ENCODE assay signal across 13 mouse cellular contexts in genomic region chr2:6450544-6450943, GRCm38 (mm10).
DNase-seq lines count a peak whose midpoint lies in the region; ATAC-seq and TF ChIP-seq lines count a peak whose summit lies in the region.
"Had no signal": no experiment of that assay in that cellular context is flagged by ENCODE, and none has a peak within 500 bp of the region (broad histone marks: within the 10 kb centered on the region; RNA-seq: fewer than 3 reads in every experiment).

No protein-coding gene starts in this region.

- no peaks in the 10 kb centered on the region for H3K27me3 ChIP-seq in forebrain, embryonic 13.5 days
- H3K27me3 ChIP-seq in forebrain, embryonic 11.5 days (ENCODE audit: control insufficient read depth, insufficient read depth, low read length), result no peaks in the 10 kb centered on the region
- no peaks in the 10 kb centered on the region for H3K27me3 ChIP-seq in midbrain, postnatal 0 days (ENCODE audit: insufficient read depth, low read length)
- no peaks in the 10 kb centered on the region for H3K27me3 ChIP-seq in midbrain, embryonic 13.5 days
- H3K27me3 ChIP-seq in hindbrain, postnatal 0 days (ENCODE audit: insufficient read depth, low read length), result no peaks in the 10 kb centered on the region
- H3K27me3 ChIP-seq: liver, embryonic 13.5 days had no signal

- TF ChIP-seq CTCF in midbrain, postnatal 0 days (IDR thresholded peaks at IDR 0.05), result no peak
- TF ChIP-seq CTCF in hindbrain, postnatal 0 days (IDR thresholded peaks at IDR 0.05; ENCODE audit: low read depth), result no peak

- no peak for DNase-seq in forebrain, embryonic 11.5 days (ENCODE audit: low spot score)
- peak; percentile 74 for DNase-seq in midbrain, postnatal 0 days (ENCODE audit: low spot score)
- DNase-seq in cerebellum, postnatal 14 days, result peak; percentile 90 to 96
- DNase-seq in hindbrain, postnatal 0 days (ENCODE audit: low spot score), result peak; percentile 67
- no peak for DNase-seq in urinary bladder, postnatal 25 days (ENCODE audit: low spot score)
- DNase-seq: kidney, adult 2 months; kidney, postnatal 4 days; liver, embryonic 13.5 days; spleen, adult 18-20 months had no signal

- no peaks in the 10 kb centered on the region for H3K9me3 ChIP-seq in forebrain, embryonic 13.5 days (replicated peaks)
- H3K9me3 ChIP-seq in forebrain, embryonic 11.5 days (ENCODE audit: control insufficient read depth, low read length), result no peaks in the 10 kb centered on the region
- H3K9me3 ChIP-seq in midbrain, postnatal 0 days (ENCODE audit: low read length), result no peaks in the 10 kb centered on the region
- no peaks in the 10 kb centered on the region for H3K9me3 ChIP-seq in midbrain, embryonic 13.5 days
- no peaks in the 10 kb centered on the region for H3K9me3 ChIP-seq in hindbrain, postnatal 0 days (ENCODE audit: low read length)
- H3K9me3 ChIP-seq: liver, embryonic 13.5 days had no signal

- ATAC-seq in forebrain, embryonic 13.5 days, result peak; percentile 41; the same call in 1 of the 2 replicates
- no peak for ATAC-seq in forebrain, embryonic 11.5 days (replicated peaks; ENCODE audit: low FRiP score)
- ATAC-seq in midbrain, postnatal 0 days (ENCODE audit: low FRiP score), result peak; percentile 48; the same call in 1 of the 2 replicates
- no peak for ATAC-seq in midbrain, embryonic 13.5 days
- peak; percentile 65; the same call in 1 of the 2 replicates for ATAC-seq in hindbrain, postnatal 0 days
- no peak for ATAC-seq in megakaryocyte, adult 5-6 weeks (ENCODE audit: poor library complexity, severe bottlenecking)
- ATAC-seq: lung, postnatal 0 days had no signal

- H3K27ac ChIP-seq in forebrain, embryonic 13.5 days, result no peak overlapping the region
- H3K27ac ChIP-seq in forebrain, embryonic 11.5 days (ENCODE audit: low read depth, low read length), result no peak overlapping the region
- no peak overlapping the region for H3K27ac ChIP-seq in midbrain, postnatal 0 days (ENCODE audit: low read depth, low read length)
- H3K27ac ChIP-seq in midbrain, embryonic 13.5 days, result no peak overlapping the region
- H3K27ac ChIP-seq in hindbrain, postnatal 0 days, result no peak overlapping the region
- H3K27ac ChIP-seq: liver, embryonic 13.5 days had no signal

- H3K36me3 ChIP-seq in forebrain, embryonic 13.5 days (ENCODE audit: poor library complexity, severe bottlenecking), result no peaks in the 10 kb centered on the region
- H3K36me3 ChIP-seq in forebrain, embryonic 11.5 days (ENCODE audit: control insufficient read depth, insufficient read depth, low read length), result no peaks in the 10 kb centered on the region
- H3K36me3 ChIP-seq in midbrain, postnatal 0 days (ENCODE audit: insufficient read depth, low read length), result no peaks in the 10 kb centered on the region
- H3K36me3 ChIP-seq in midbrain, embryonic 13.5 days, result peaks cover 3% of the 10 kb centered on the region; the same call in 1 of the 2 replicates
- no peaks in the 10 kb centered on the region for H3K36me3 ChIP-seq in hindbrain, postnatal 0 days (ENCODE audit: insufficient read depth, low read length)
- H3K36me3 ChIP-seq: liver, embryonic 13.5 days had no signal

- 54% methylated on average over 3 of the region's 3 CpGs for WGBS in forebrain, embryonic 13.5 days
- WGBS in forebrain, embryonic 11.5 days, result 86% methylated on average over 3 of the region's 3 CpGs
- 59% methylated on average over 3 of the region's 3 CpGs for WGBS in midbrain, postnatal 0 days
- WGBS in midbrain, embryonic 13.5 days, result 67% methylated on average over 3 of the region's 3 CpGs
- 32% methylated on average over 3 of the region's 3 CpGs for WGBS in hindbrain, postnatal 0 days

- no peak overlapping the region for H3K4me2 ChIP-seq in forebrain, embryonic 13.5 days
- H3K4me2 ChIP-seq in forebrain, embryonic 11.5 days (ENCODE audit: low read depth, low read length, severe bottlenecking), result no peak overlapping the region
- H3K4me2 ChIP-seq in midbrain, postnatal 0 days (ENCODE audit: low read depth, low read length, poor library complexity, severe bottlenecking), result no peak overlapping the region
- H3K4me2 ChIP-seq in midbrain, embryonic 13.5 days (replicated peaks), result no peak overlapping the region
- no peak overlapping the region for H3K4me2 ChIP-seq in hindbrain, postnatal 0 days (ENCODE audit: low read depth, low read length)
- H3K4me2 ChIP-seq: liver, embryonic 13.5 days had no signal

- H3K4me1 ChIP-seq in forebrain, embryonic 13.5 days, result peaks cover 23% of the 10 kb centered on the region
- no peaks in the 10 kb centered on the region for H3K4me1 ChIP-seq in forebrain, embryonic 11.5 days (replicated peaks; ENCODE audit: control insufficient read depth, insufficient read depth, low read length)
- H3K4me1 ChIP-seq in midbrain, postnatal 0 days (ENCODE audit: insufficient read depth, low read length), result no peaks in the 10 kb centered on the region
- H3K4me1 ChIP-seq in midbrain, embryonic 13.5 days (replicated peaks), result peaks cover 21% of the 10 kb centered on the region
- no peaks in the 10 kb centered on the region; the same call in 1 of the 2 replicates for H3K4me1 ChIP-seq in hindbrain, postnatal 0 days (ENCODE audit: insufficient read depth, low read length)

- no peak overlapping the region for H3K9ac ChIP-seq in forebrain, embryonic 13.5 days
- no peak overlapping the region for H3K9ac ChIP-seq in forebrain, embryonic 11.5 days (ENCODE audit: low read length)
- no peak overlapping the region for H3K9ac ChIP-seq in midbrain, postnatal 0 days (replicated peaks; ENCODE audit: low read length, poor library complexity, severe bottlenecking)
- H3K9ac ChIP-seq in midbrain, embryonic 13.5 days (replicated peaks), result no peak overlapping the region
- H3K9ac ChIP-seq in hindbrain, postnatal 0 days (replicated peaks; ENCODE audit: low read length), result no peak overlapping the region
- H3K9ac ChIP-seq: liver, embryonic 13.5 days had no signal

- no peak overlapping the region for H3K4me3 ChIP-seq in forebrain, embryonic 13.5 days
- no peak overlapping the region for H3K4me3 ChIP-seq in forebrain, embryonic 11.5 days (ENCODE audit: low read depth, low read length)
- H3K4me3 ChIP-seq in midbrain, postnatal 0 days (ENCODE audit: low read depth, low read length), result no peak overlapping the region
- no peak overlapping the region for H3K4me3 ChIP-seq in midbrain, embryonic 13.5 days (replicated peaks)
- H3K4me3 ChIP-seq in hindbrain, postnatal 0 days (ENCODE audit: low read length), result no peak overlapping the region
- H3K4me3 ChIP-seq: liver, embryonic 13.5 days had no signal

Comparison
In these comparisons a context has a peak if more than half of its experiments do, and no peak if none do; other contexts are left out.
1. ATAC-seq: peak in forebrain, embryonic 13.5 days (single experiment), midbrain, postnatal 0 days (single experiment) and hindbrain, postnatal 0 days (single experiment); none in forebrain, embryonic 11.5 days (single experiment), midbrain, embryonic 13.5 days (single experiment) and megakaryocyte, adult 5-6 weeks (single experiment).
2. DNase-seq: peak in midbrain, postnatal 0 days (single experiment), cerebellum, postnatal 14 days (2 of 2) and hindbrain, postnatal 0 days (single experiment); none in forebrain, embryonic 11.5 days (single experiment) and urinary bladder, postnatal 25 days (single experiment).